Mouse (Mus musculus) liver, embryonic 14.5 days (tissue): ENCODE results near the gene Exoc4.

Experiments
- CTCF ChIP-seq: IDR thresholded peaks from 2 replicates; pipeline ENCODE4 v1.5.1; 2016; ENCODE audit warnings: antibody characterized with exemption, low read depth, control low read depth
- EP300 ChIP-seq: IDR thresholded peaks from 2 replicates; pipeline ENCODE4 v1.6.1; 2016; ENCODE audit warnings: antibody characterized with exemption, low read depth

DNA sequence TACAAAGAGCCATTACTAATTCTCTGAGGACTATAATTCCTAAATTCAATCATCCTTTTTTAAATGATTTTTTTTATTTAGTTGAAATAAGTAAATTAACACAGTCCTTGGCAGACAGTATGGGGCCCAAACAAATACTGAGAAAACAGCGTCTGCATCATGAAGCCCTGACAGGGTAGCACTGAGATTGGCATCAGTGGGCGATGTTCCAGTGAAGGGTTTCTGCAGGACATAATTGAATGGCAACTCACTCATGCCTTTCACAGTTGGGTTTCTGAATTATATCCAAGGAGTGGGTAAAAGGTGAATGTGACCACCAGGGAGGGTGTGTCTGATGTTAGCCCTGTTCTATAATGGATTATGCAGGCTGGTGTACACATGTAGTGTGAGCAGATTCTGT, 674.7 kb downstream of the Exoc4 start:
- TF ChIP-seq EP300 (no peak), CTCF (no peak)
